In genomic region chr19:31913946-31914345, GRCm38 (mm10) we compare ENCODE assay signal across 26 mouse cellular contexts. TPM values are rescaled to one million over a fixed set of nuclear protein-coding genes. Genes with fewer than 3 reads are reported as not detected.
DNase-seq lines count a peak whose midpoint lies in the region; TF ChIP-seq lines count a peak whose summit lies in the region.
"Had no signal": no experiment of that assay in that cellular context is flagged by ENCODE, and none has a peak within 500 bp of the region (broad histone marks: within the 10 kb centered on the region; RNA-seq: fewer than 3 reads in every experiment).

No protein-coding gene starts in this region.

- H3K4me3 ChIP-seq in CH12.LX (replicated peaks in 1 of 3; ENCODE audit: low read depth in 2 of 3, low read length in 2 of 3, poor library complexity in 1 of 3) = no peak overlapping the region
- H3K4me3 ChIP-seq: embryonic facial prominence, embryonic 10.5 days; embryonic facial prominence, embryonic 12.5 days had no signal

- peaks cover 3 to 24% of the 10 kb centered on the region in 2 experiments; a peak in 3 of 4 replicates for H3K4me1 ChIP-seq in CH12.LX (ENCODE audit: control insufficient read depth in 1 of 2, insufficient read depth in 2 of 2)
- H3K4me1 ChIP-seq: embryonic facial prominence, embryonic 10.5 days; embryonic facial prominence, embryonic 12.5 days had no signal

- H3K79me2 ChIP-seq in CH12.LX (replicated peaks; ENCODE audit: control insufficient read depth, extremely low read depth, insufficient read depth, poor library complexity, severe bottlenecking) = no peaks in the 10 kb centered on the region

- in situ Hi-C loops in CH12.LX (cut with MboI; ENCODE audit: low pct_ligation_motif_present, low pct_unique_long_range_greater_than_20kb, low sequenced_read_pairs) = loop anchor here (5.0 kb wide), 1 partner anchor 33 kb away; no protein-coding TSS in a partner anchor

- no peak overlapping the region for H3K4me2 ChIP-seq in CH12.LX (ENCODE audit: insufficient read depth, low read depth, poor library complexity, severe bottlenecking)
- H3K4me2 ChIP-seq: embryonic facial prominence, embryonic 12.5 days had no signal

- dilution Hi-C loops in CH12.LX (cut with MboI; ENCODE audit: extremely low pct_ligation_motif_present, extremely low pct_unique_long_range_greater_than_20kb, low sequenced_read_pairs) = no loop called here

- H3K9me3 ChIP-seq in CH12.LX (replicated peaks; ENCODE audit: low read length) = no peaks in the 10 kb centered on the region
- H3K9me3 ChIP-seq: embryonic facial prominence, embryonic 10.5 days; embryonic facial prominence, embryonic 12.5 days; G1E had no signal

- no peaks in the 10 kb centered on the region for H3K36me3 ChIP-seq in CH12.LX (replicated peaks in 1 of 2; ENCODE audit: control insufficient read depth in 1 of 2, insufficient read depth in 1 of 2, low read length in 1 of 2)
- H3K36me3 ChIP-seq: embryonic facial prominence, embryonic 10.5 days; embryonic facial prominence, embryonic 12.5 days; G1E had no signal

- H3K27ac ChIP-seq in CH12.LX (ENCODE audit: insufficient read depth, low read depth) = no peak overlapping the region
- H3K27ac ChIP-seq: embryonic facial prominence, embryonic 10.5 days; embryonic facial prominence, embryonic 12.5 days had no signal

- no peaks in the 10 kb centered on the region for H3K27me3 ChIP-seq in CH12.LX (replicated peaks)
- H3K27me3 ChIP-seq: embryonic facial prominence, embryonic 12.5 days had no signal

- TF ChIP-seq EP300 in CH12.LX (IDR thresholded peaks at IDR 0.05; ENCODE audit: low read length) = no peak

- TF ChIP-seq POLR2A in CH12.LX (IDR thresholded peaks at IDR 0.05; ENCODE audit: low read depth, low read length) = no peak

- no peak for TF ChIP-seq RAD21 in CH12.LX (IDR thresholded peaks at IDR 0.05; ENCODE audit: low read depth, low read length)

- peak; percentile 56 for DNase-seq in CD4-positive, CD25-positive, alpha-beta regulatory T cell, adult 2 months (ENCODE audit: low read depth, low spot score)
- DNase-seq in CH12.LX (ENCODE audit: extremely low read depth) = peak; percentile 18
- DNase-seq in induced T-regulatory cell, adult 2 months (ENCODE audit: low read depth) = peak; percentile 57
- no peak for DNase-seq in T-cell, adult 2 months (ENCODE audit: low spot score)
- DNase-seq in lung, postnatal 25 days (ENCODE audit: low spot score) = no peak
- DNase-seq in B cell, adult 2 months = no peak
- no peak for DNase-seq in frontal cortex, postnatal 36 days (ENCODE audit: low spot score in 2 of 2)
- DNase-seq: adrenal gland, adult 2 months; adrenal gland, postnatal 10 days; adrenal gland, postnatal 25 days; cerebellum, adult 11-12 months; cerebellum, adult 2 months; cerebellum, adult 9-10 months; cerebellum, postnatal 10 days; cerebellum, postnatal 25 days had no signal

- H3K9ac ChIP-seq in CH12.LX (ENCODE audit: insufficient read depth, low read depth) = no peak overlapping the region
- H3K9ac ChIP-seq: embryonic facial prominence, embryonic 12.5 days had no signal

- TF ChIP-seq CTCF in CH12.LX (conservative IDR thresholded peaks at IDR 0.05 in 1 of 2, IDR thresholded peaks at IDR 0.05 in 1 of 2; ENCODE audit: low read depth in 2 of 2, low read length in 2 of 2) = no peak

TF ChIP-seq in CH12.LX, 34 proteins besides CTCF, POLR2A, EP300 and RAD21:
- TF ChIP-seq JUN (IDR thresholded peaks at IDR 0.05; ENCODE audit: insufficient read depth, low read depth, low read length) (no peak), MEF2A (IDR thresholded peaks at IDR 0.05; ENCODE audit: borderline replicate concordance, low read depth, low read length) (peak; percentile 72; the same call in 1 of the 2 replicates), ZC3H11A (IDR thresholded peaks at IDR 0.05; ENCODE audit: low read depth, low read length) (no peak)

RNA-seq across cellular contexts. Expression of gene A1cf, which starts 45.4 kb away (rescaled TPM):
- not detected in 2 replicates for total RNA-seq in CH12.LX (2012; rRNA removed)
- total RNA-seq in CH12.LX (2014; rRNA removed) = not detected in 2 replicates
- polyA plus RNA-seq in CH12.LX (2012; ENCODE audit: insufficient read length, low read depth) = not detected in 2 replicates
- total RNA-seq: adrenal gland, postnatal 25 days had no signal
- polyA plus RNA-seq: C2C12; cortical plate, adult 2 months; embryonic facial prominence, embryonic 10.5 days; embryonic facial prominence, embryonic 12.5 days; embryonic facial prominence, embryonic 14.5 days; forebrain, embryonic 11.5 days; forebrain, embryonic 14.5 days; forebrain, embryonic 16.5 days; frontal cortex, adult 2 months; G1E; Patski had no signal

Comparison
In these comparisons a context has a peak if more than half of its experiments do, and no peak if none do; other contexts are left out.
1. DNase-seq: peak in CD4-positive, CD25-positive, alpha-beta regulatory T cell, adult 2 months (single experiment), CH12.LX (single experiment) and induced T-regulatory cell, adult 2 months (single experiment); none in T-cell, adult 2 months (single experiment), lung, postnatal 25 days (single experiment), B cell, adult 2 months (0 of 2) and frontal cortex, postnatal 36 days (0 of 2).